Mouse (Mus musculus): ENCODE results near the gene D430042O09Rik. TPM values are rescaled to one million over a fixed set of nuclear protein-coding genes. Genes with fewer than 3 reads are reported as not detected.

The D430042O09Rik gene
- polyA plus RNA-seq, 1 experiment from 2014 or later: 2.0 TPM

GRCm38 (mm10) chr7:125747316-125747690 lies 39.6 kb downstream of the D430042O09Rik start:
- Histone ChIP-seq H3K4me2 (ENCODE audit: low read depth, low read length) (no peak overlapping the region), H3K27ac (ENCODE audit: low read length) (no peak overlapping the region), H3K4me1 (ENCODE audit: control insufficient read depth, low read depth, low read length) (no peaks in the 10 kb centered on the region), H3K27me3 (ENCODE audit: control insufficient read depth, insufficient read depth, low read depth, low read length) (no peaks in the 10 kb centered on the region), H3K9ac (ENCODE audit: low read depth, low read length) (no peak overlapping the region), H3K36me3 (ENCODE audit: control insufficient read depth, insufficient read depth) (no peaks in the 10 kb centered on the region), H3K4me3 (ENCODE audit: low read depth, low read length) (no peak overlapping the region), H3K9me3 (replicated peaks; ENCODE audit: control insufficient read depth, low read length) (no peaks in the 10 kb centered on the region)
- no peak for ATAC-seq (ENCODE audit: low read depth)
- 51% methylated on average over 7 of the region's 7 CpGs for WGBS (ENCODE audit: insufficient replicate concordance)

GRCm38 (mm10) chr7:125748186-125748585 lies 40.5 kb downstream of the D430042O09Rik start:
- 48% methylated on average over 3 of the region's 3 CpGs for WGBS (ENCODE audit: insufficient replicate concordance)
- no peak overlapping the region for H3K27ac ChIP-seq (ENCODE audit: low read length)
- H3K4me1 ChIP-seq (ENCODE audit: control insufficient read depth, low read depth, low read length): no peaks in the 10 kb centered on the region

GRCm38 (mm10) chr7:125752699-125753325 lies 45.1 kb downstream of the D430042O09Rik start:
- no peak for ATAC-seq (ENCODE audit: low read depth)
- Histone ChIP-seq H3K27ac (ENCODE audit: low read length) (no peak overlapping the region), H3K4me1 (ENCODE audit: control insufficient read depth, low read depth, low read length) (no peaks in the 10 kb centered on the region), H3K4me3 (ENCODE audit: low read depth, low read length) (no peak overlapping the region), H3K36me3 (ENCODE audit: control insufficient read depth, insufficient read depth) (no peaks in the 10 kb centered on the region), H3K27me3 (ENCODE audit: control insufficient read depth, insufficient read depth, low read depth, low read length) (no peaks in the 10 kb centered on the region), H3K9ac (ENCODE audit: low read depth, low read length) (no peak overlapping the region), H3K9me3 (replicated peaks; ENCODE audit: control insufficient read depth, low read length) (no peaks in the 10 kb centered on the region), H3K4me2 (ENCODE audit: low read depth, low read length) (no peak overlapping the region)
- 67% methylated on average over 7 of the region's 7 CpGs for WGBS (ENCODE audit: insufficient replicate concordance)

More at GRCm38 (mm10) chr7:125748186-125748585, 40.5 kb downstream of the D430042O09Rik start:
- H3K9ac ChIP-seq (ENCODE audit: low read depth, low read length): no peak overlapping the region
- ATAC-seq (ENCODE audit: low read depth): no peak
- H3K4me3 ChIP-seq (ENCODE audit: low read depth, low read length): no peak overlapping the region
- H3K27me3 ChIP-seq (ENCODE audit: control insufficient read depth, insufficient read depth, low read depth, low read length): no peaks in the 10 kb centered on the region
- no peak overlapping the region for H3K4me2 ChIP-seq (ENCODE audit: low read depth, low read length)
- no peaks in the 10 kb centered on the region for H3K9me3 ChIP-seq (replicated peaks; ENCODE audit: control insufficient read depth, low read length)
- no peaks in the 10 kb centered on the region for H3K36me3 ChIP-seq (ENCODE audit: control insufficient read depth, insufficient read depth)

GRCm38 (mm10) chr7:125753326-125753715 lies 45.6 kb downstream of the D430042O09Rik start:
- Histone ChIP-seq H3K4me1 (ENCODE audit: control insufficient read depth, low read depth, low read length) (no peaks in the 10 kb centered on the region), H3K27ac (ENCODE audit: low read length) (no peak overlapping the region), H3K9ac (ENCODE audit: low read depth, low read length) (no peak overlapping the region), H3K27me3 (ENCODE audit: control insufficient read depth, insufficient read depth, low read depth, low read length) (no peaks in the 10 kb centered on the region), H3K9me3 (replicated peaks; ENCODE audit: control insufficient read depth, low read length) (no peaks in the 10 kb centered on the region), H3K36me3 (ENCODE audit: control insufficient read depth, insufficient read depth) (no peaks in the 10 kb centered on the region), H3K4me3 (ENCODE audit: low read depth, low read length) (no peak overlapping the region), H3K4me2 (ENCODE audit: low read depth, low read length) (no peak overlapping the region)
- 60% methylated on average over 3 of the region's 3 CpGs for WGBS (ENCODE audit: insufficient replicate concordance)
- no peak for ATAC-seq (ENCODE audit: low read depth)

- WGBS (ENCODE audit: insufficient replicate concordance): 44% methylated on average over 6 of the region's 6 CpGs
- H3K9me3 ChIP-seq (replicated peaks; ENCODE audit: control insufficient read depth, low read length): no peaks in the 10 kb centered on the region
- H3K4me1 ChIP-seq (ENCODE audit: control insufficient read depth, low read depth, low read length): no peaks in the 10 kb centered on the region
- no peak for ATAC-seq (ENCODE audit: low read depth)
- no peak overlapping the region for H3K27ac ChIP-seq (ENCODE audit: low read length)
- no peaks in the 10 kb centered on the region for H3K36me3 ChIP-seq (ENCODE audit: control insufficient read depth, insufficient read depth)
- H3K4me3 ChIP-seq (ENCODE audit: low read depth, low read length): no peak overlapping the region
- no peak overlapping the region for H3K9ac ChIP-seq (ENCODE audit: low read depth, low read length)
- no peaks in the 10 kb centered on the region for H3K27me3 ChIP-seq (ENCODE audit: control insufficient read depth, insufficient read depth, low read depth, low read length)
- no peak overlapping the region for H3K4me2 ChIP-seq (ENCODE audit: low read depth, low read length)
Observed at GRCm38 (mm10) chr7:125756806-125757205, 49.1 kb downstream of the D430042O09Rik start.

GRCm38 (mm10) chr7:125757896-125758623 lies 50.4 kb downstream of the D430042O09Rik start:
- no peak for ATAC-seq (ENCODE audit: low read depth)
- Histone ChIP-seq H3K9me3 (replicated peaks; ENCODE audit: control insufficient read depth, low read length) (no peaks in the 10 kb centered on the region), H3K4me1 (ENCODE audit: control insufficient read depth, low read depth, low read length) (no peaks in the 10 kb centered on the region), H3K4me2 (ENCODE audit: low read depth, low read length) (no peak overlapping the region), H3K9ac (ENCODE audit: low read depth, low read length) (no peak overlapping the region), H3K4me3 (ENCODE audit: low read depth, low read length) (no peak overlapping the region), H3K36me3 (ENCODE audit: control insufficient read depth, insufficient read depth) (no peaks in the 10 kb centered on the region), H3K27me3 (ENCODE audit: control insufficient read depth, insufficient read depth, low read depth, low read length) (no peaks in the 10 kb centered on the region), H3K27ac (ENCODE audit: low read length) (no peak overlapping the region)
- WGBS (ENCODE audit: insufficient replicate concordance): 54% methylated on average over 6 of the region's 6 CpGs

GRCm38 (mm10) chr7:125762289-125762688 lies 54.6 kb downstream of the D430042O09Rik start:
- H3K27me3 ChIP-seq (ENCODE audit: control insufficient read depth, insufficient read depth, low read depth, low read length): no peaks in the 10 kb centered on the region
- H3K27ac ChIP-seq (ENCODE audit: low read length): no peak overlapping the region
- H3K9ac ChIP-seq (ENCODE audit: low read depth, low read length): no peak overlapping the region
- no peaks in the 10 kb centered on the region for H3K9me3 ChIP-seq (replicated peaks; ENCODE audit: control insufficient read depth, low read length)
- no peaks in the 10 kb centered on the region for H3K4me1 ChIP-seq (ENCODE audit: control insufficient read depth, low read depth, low read length)
- no peak for ATAC-seq (ENCODE audit: low read depth)
- no peak overlapping the region for H3K4me3 ChIP-seq (ENCODE audit: low read depth, low read length)
- no peak overlapping the region for H3K4me2 ChIP-seq (ENCODE audit: low read depth, low read length)
- WGBS (ENCODE audit: insufficient replicate concordance): 74% methylated on average over 2 of the region's 2 CpGs
- H3K36me3 ChIP-seq (ENCODE audit: control insufficient read depth, insufficient read depth): no peaks in the 10 kb centered on the region

GRCm38 (mm10) chr7:125762883-125763830 lies 55.5 kb downstream of the D430042O09Rik start:
- Histone ChIP-seq H3K9ac (ENCODE audit: low read depth, low read length) (no peak overlapping the region), H3K4me1 (ENCODE audit: control insufficient read depth, low read depth, low read length) (no peaks in the 10 kb centered on the region), H3K4me3 (ENCODE audit: low read depth, low read length) (no peak overlapping the region), H3K27ac (ENCODE audit: low read length) (no peak overlapping the region), H3K27me3 (ENCODE audit: control insufficient read depth, insufficient read depth, low read depth, low read length) (no peaks in the 10 kb centered on the region), H3K4me2 (ENCODE audit: low read depth, low read length) (no peak overlapping the region), H3K36me3 (ENCODE audit: control insufficient read depth, insufficient read depth) (no peaks in the 10 kb centered on the region), H3K9me3 (replicated peaks; ENCODE audit: control insufficient read depth, low read length) (no peaks in the 10 kb centered on the region)
- ATAC-seq (ENCODE audit: low read depth): no peak
- 65% methylated on average over 7 of the region's 7 CpGs for WGBS (ENCODE audit: insufficient replicate concordance)
